ENCODE assay signal across 7 mouse cellular contexts in genomic region chr1:156718286-156718949, GRCm38 (mm10). TPM values are rescaled to one million over a fixed set of nuclear protein-coding genes. Genes with fewer than 3 reads are reported as not detected.
DNase-seq lines count a peak whose midpoint lies in the region; ATAC-seq lines count a peak whose summit lies in the region.

No protein-coding gene starts in this region.

- under 1% methylated on average over 50 of the region's 73 CpGs for WGBS in embryonic facial prominence, embryonic 13.5 days
- under 1% methylated on average over 69 of the region's 73 CpGs for WGBS in heart, embryonic 12.5 days

- peak; percentile 88 for ATAC-seq in embryonic facial prominence, embryonic 13.5 days (ENCODE audit: insufficient number of reproducible peaks, insufficient read depth, low FRiP score, low TSS enrichment, low read depth)
- no peak; the same call in 1 of the 2 replicates for ATAC-seq in heart, embryonic 12.5 days (ENCODE audit: insufficient number of reproducible peaks, low FRiP score)

- H3K4me3 ChIP-seq in embryonic facial prominence, embryonic 13.5 days: peak overlapping the region; percentile 95
- peak overlapping the region; percentile 77 for H3K4me3 ChIP-seq in heart, embryonic 12.5 days

- H3K27me3 ChIP-seq in embryonic facial prominence, embryonic 13.5 days: peaks cover 5% of the 10 kb centered on the region; the same call in 1 of the 2 replicates
- peaks cover 16% of the 10 kb centered on the region for H3K27me3 ChIP-seq in heart, embryonic 12.5 days (replicated peaks)

- peak overlapping the region; percentile 77 for H3K4me2 ChIP-seq in embryonic facial prominence, embryonic 13.5 days
- peak overlapping the region; percentile 85 for H3K4me2 ChIP-seq in heart, embryonic 12.5 days

- H3K4me1 ChIP-seq in embryonic facial prominence, embryonic 13.5 days: peaks cover 15% of the 10 kb centered on the region
- H3K4me1 ChIP-seq in heart, embryonic 12.5 days (replicated peaks): peaks cover 19% of the 10 kb centered on the region

- no peaks in the 10 kb centered on the region for H3K9me3 ChIP-seq in embryonic facial prominence, embryonic 13.5 days
- H3K9me3 ChIP-seq in heart, embryonic 12.5 days (replicated peaks): no peaks in the 10 kb centered on the region

- peak overlapping the region; percentile 85 for H3K27ac ChIP-seq in embryonic facial prominence, embryonic 13.5 days
- peak overlapping the region; percentile 89 for H3K27ac ChIP-seq in heart, embryonic 12.5 days (ENCODE audit: poor library complexity, severe bottlenecking)

- peak overlapping the region; percentile 90 for H3K9ac ChIP-seq in embryonic facial prominence, embryonic 13.5 days
- H3K9ac ChIP-seq in heart, embryonic 12.5 days: peak overlapping the region; percentile 83

- no peaks in the 10 kb centered on the region; the same call in 1 of the 2 replicates for H3K36me3 ChIP-seq in embryonic facial prominence, embryonic 13.5 days
- H3K36me3 ChIP-seq in heart, embryonic 12.5 days: peaks cover 5% of the 10 kb centered on the region; the same call in 1 of the 2 replicates

- peak; percentile 60 for DNase-seq in ES-CJ7 (ENCODE audit: low read depth, low spot score)
- peak; percentile 39 for DNase-seq in adrenal gland, adult 8-10 months
- DNase-seq in kidney, postnatal 10 days: peak; percentile 67
- peak; percentile 46 for DNase-seq in lung, postnatal 14 days
- DNase-seq in ovary, postnatal 14 days (ENCODE audit: low spot score): peak; percentile 39

RNA-seq across cellular contexts. Expression of gene Fam20b, which starts 0.5 kb away (rescaled TPM):
- 10 to 100 TPM; 56.3 to 71.2 (median 61.2) TPM for total RNA-seq in adrenal gland, adult 8-10 months (2022)
- polyA plus RNA-seq in embryonic facial prominence, embryonic 13.5 days (2015; fragmentation: Nextera tagmentation; extraction: Ambion mirVana): 23.5 and 24.1 TPM in 2 replicates
- polyA plus RNA-seq in heart, embryonic 12.5 days (2016; fragmentation: Nextera tagmentation; extraction: Ambion mirVana): 30.2 and 32.4 TPM in 2 replicates

RNA-seq across cellular contexts. Expression of gene Tor3a, which starts 44.3 kb away (rescaled TPM):
- 10 to 100 TPM; 17.9 to 27.9 (median 24.4) TPM for total RNA-seq in adrenal gland, adult 8-10 months (2022)
- polyA plus RNA-seq in embryonic facial prominence, embryonic 13.5 days (2015; fragmentation: Nextera tagmentation; extraction: Ambion mirVana): 8.0 and 8.4 TPM in 2 replicates
- 4.5 and 5.4 TPM in 2 replicates for polyA plus RNA-seq in heart, embryonic 12.5 days (2016; fragmentation: Nextera tagmentation; extraction: Ambion mirVana)
